Mouse (Mus musculus) adrenal gland (tissue): ENCODE measurements around the gene Gm15107.
"Not testable (repeated sequence)": the region's sequence is repeated elsewhere in the genome, so short reads cannot be mapped to it uniquely, and the experiment has no call there.

ENCODE experiments used
- intact Hi-C: fragments of 180-260 bp; cut with DNase I; formaldehyde crosslinking; loops from one replicate; pipeline ENCODE4 v1.15.1; 2025
- long read RNA-seq, 2 experiments: library from polyadenylated mRNA; unstranded; transcript quantifications; one replicate each; pipeline ENCODE4 v2.0.0; 2020; ENCODE audit warnings: borderline replicate concordance in 1 of 2; ENCODE audit not compliant: insufficient replicate concordance in 1 of 2

Gene Gm15107
- long read RNA-seq, experiment 1: 0 reads
- long read RNA-seq, experiment 2: 0 reads

DNA sequence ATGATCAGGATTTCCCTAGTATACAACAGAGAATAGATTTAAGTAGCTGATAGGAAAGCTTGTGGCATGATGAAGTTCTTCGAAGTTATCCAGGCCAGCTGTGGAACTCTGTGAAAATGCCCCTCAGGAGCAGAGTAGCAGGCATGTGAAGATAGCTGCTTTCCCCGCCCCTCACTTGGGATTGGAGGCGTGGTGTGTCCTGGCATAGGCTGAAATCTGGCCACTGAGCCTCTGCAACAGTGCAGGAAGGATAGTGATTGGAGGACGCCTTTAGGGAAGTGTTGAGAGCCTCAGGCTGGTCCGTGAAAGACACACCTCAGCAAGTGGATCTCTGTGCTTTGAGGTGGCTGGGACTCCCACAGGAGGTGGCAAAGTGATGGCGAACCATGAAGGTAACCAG, at the start of gene Gm15107:
TSS of gene Gm15107 (plus strand) at position 301 of the 400 bp plus-strand sequence.
- intact Hi-C loops: not testable (repeated sequence)
